Comparison of ENCODE assay signal across 15 mouse cellular contexts in genomic region chr15:78959537-78959936, GRCm38 (mm10).
"Had no signal": no experiment of that assay in that cellular context is flagged by ENCODE, and none has a peak within 500 bp of the region (broad histone marks: within the 10 kb centered on the region; RNA-seq: fewer than 3 reads in every experiment).

No protein-coding gene starts in this region.

- H3K27ac ChIP-seq: kidney, embryonic 15.5 days; left cerebral cortex, adult 2 months; liver, embryonic 13.5 days; macrophage; midbrain, embryonic 13.5 days had no signal

- ATAC-seq: midbrain, embryonic 13.5 days had no signal

- H3K4me3 ChIP-seq: kidney, embryonic 15.5 days; left cerebral cortex, adult 2 months; liver, embryonic 13.5 days; midbrain, embryonic 13.5 days had no signal

- DNase-seq: kidney, adult 8-10 months; kidney, postnatal 10 days; kidney, postnatal 36 days; layer of hippocampus, postnatal 36 days; liver, embryonic 13.5 days; lung, adult 2 months; lung, postnatal 14 days; right cerebral cortex, adult 18-20 months; right cerebral cortex, postnatal 14 days; right cerebral cortex, postnatal 4 days; thymus, postnatal 25 days had no signal

- H3K9ac ChIP-seq: kidney, embryonic 15.5 days; liver, embryonic 13.5 days; midbrain, embryonic 13.5 days had no signal

- H3K27me3 ChIP-seq: kidney, embryonic 15.5 days; midbrain, embryonic 13.5 days had no signal

- H3K9me3 ChIP-seq: kidney, embryonic 15.5 days; liver, embryonic 13.5 days; midbrain, embryonic 13.5 days had no signal

- H3K36me3 ChIP-seq: liver, embryonic 13.5 days had no signal

- H3K4me2 ChIP-seq: kidney, embryonic 15.5 days; liver, embryonic 13.5 days; midbrain, embryonic 13.5 days had no signal

- H3K4me1 ChIP-seq: liver, embryonic 13.5 days had no signal
